Mouse (Mus musculus) c-Kit-positive CD71-positive TER-119-negative erythroid progenitor cells, embryonic 14.5 days (primary cell): ENCODE results near the gene Il4.

ENCODE experiments used
- DNase-seq: peaks from one replicate; pipeline ENCODE4 v3.0.0-alpha.2; 2013; ENCODE audit warnings: low read depth

Gene Il4

DNA sequence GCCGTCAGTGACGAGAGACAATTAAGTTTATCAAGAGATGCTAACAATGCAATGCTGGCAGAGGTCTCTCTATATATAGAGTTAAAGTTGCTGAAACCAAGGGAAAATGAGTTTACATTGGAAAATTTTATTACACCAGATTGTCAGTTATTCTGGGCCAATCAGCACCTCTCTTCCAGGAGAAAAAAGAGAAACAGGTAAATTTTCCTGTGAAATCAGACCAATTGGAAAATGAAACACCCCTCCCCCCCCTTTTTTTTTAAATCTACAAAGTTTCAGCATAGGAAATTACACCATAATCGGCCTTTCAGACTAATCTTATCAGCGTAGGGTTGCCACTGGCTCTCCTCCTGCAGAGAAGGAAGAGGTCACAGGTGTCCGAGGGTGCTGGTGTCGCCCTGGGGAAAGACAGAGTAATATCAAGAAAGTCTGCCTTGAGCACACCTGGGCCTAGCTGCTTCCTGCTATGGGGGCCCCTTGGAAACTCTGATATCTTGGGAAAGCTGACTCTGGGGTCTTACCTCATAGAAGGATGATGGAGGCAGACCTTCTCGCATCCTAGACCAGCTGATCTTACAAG is at the start of gene Il4:
TSS of gene Il4 (minus strand) at position 51 of the 580 bp plus-strand sequence.
- no peak for DNase-seq

DNA sequence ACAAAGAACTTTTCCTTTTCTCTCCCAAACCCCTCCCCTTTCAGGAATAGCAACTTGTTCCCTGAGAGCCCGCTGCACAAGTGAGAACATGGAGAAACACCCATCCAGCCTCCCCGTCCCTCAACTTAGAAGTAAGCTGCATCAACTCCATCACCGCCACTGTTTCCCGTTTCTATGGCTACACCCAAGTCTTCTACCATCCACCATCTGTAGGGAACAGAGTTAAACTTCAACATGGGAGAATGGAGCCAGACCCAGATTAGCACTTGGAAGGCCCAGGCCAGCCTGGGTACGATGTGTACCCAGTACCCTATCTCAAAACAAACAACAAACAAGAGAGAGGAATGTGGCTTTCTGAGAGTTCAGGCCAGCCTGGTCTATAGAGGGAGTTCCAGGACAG is 45.6 kb upstream of the Il4 start:
- no peak for DNase-seq

DNA sequence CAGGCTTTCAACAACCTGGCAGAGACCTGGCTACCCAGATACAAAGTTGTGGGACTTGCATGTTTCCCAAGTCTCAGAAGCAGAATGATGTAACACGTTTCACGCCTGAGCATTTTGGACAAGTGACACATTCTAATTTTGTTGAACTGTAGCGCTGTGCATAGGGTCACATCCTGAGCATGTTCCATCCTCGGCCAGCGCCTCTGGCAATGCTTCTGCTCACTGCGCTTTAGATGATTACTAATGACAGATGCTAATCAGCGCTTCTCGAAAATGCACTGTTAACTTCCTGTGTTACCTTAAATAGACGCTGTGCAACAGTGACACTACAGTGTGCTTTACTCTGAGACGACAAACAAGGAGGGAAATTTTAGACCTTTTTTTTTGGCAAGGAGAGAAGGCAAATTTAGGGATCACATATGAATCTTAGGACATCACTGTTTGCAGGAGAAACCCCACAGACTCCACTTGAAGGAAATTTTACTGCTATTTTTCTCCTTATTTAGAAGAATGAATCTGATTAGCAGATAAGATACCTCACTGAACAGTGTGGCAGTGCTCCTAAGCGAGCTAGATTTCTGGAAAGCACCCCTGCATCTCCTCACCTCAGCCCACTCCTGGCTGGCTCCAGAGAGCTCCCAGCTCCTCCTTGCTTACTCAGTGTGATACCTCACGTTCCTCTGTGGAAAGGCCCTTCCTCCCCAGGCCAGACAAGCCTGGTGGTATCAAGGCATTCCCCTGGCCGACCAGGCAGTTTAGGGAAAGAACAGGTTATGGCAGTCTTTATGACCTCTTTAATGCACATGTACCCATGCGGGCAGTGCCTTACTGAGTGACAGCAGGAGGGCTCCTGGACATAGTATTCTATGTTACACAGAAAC is 44.6 kb upstream of the Il4 start:
- no peak for DNase-seq

DNA sequence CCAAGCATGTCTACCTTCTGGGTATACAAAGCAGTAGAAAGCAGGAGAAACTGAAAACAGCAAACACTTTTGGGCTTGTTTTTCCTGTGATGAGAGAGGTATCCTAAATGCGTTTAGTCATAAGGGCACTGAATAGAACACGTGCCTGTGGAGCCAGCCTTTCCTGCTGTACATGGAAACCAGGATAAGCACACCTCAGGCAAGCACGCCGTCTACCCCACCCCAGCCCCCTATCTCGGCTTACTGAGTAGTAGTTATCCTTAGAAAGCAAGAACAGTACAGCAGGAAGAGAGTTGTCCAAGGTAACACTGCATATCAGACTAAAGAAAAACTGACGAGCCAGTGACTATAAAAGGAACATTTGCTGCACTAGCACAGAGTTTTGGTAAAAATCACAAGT is 39.4 kb upstream of the Il4 start:
- no peak for DNase-seq

DNA sequence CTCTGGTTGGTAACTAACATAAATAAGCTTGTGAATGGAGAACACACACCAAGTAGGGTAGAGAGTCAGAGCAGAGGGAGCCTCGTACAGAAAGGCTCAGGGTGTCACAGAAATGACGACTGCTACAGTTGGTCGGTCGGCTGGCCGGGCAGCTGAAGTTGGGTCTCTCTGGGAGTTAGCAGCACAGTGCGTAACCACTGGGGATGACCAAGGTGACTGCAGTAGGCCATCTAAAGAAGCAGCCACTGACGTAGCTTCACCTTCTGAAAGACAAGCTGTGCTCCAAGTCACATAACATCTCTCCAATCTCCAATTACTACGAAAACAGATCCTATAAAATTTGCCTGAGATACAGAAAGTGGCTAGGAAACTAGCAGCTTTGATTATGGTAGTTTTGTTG is 38.9 kb upstream of the Il4 start:
- DNase-seq: no peak

DNA sequence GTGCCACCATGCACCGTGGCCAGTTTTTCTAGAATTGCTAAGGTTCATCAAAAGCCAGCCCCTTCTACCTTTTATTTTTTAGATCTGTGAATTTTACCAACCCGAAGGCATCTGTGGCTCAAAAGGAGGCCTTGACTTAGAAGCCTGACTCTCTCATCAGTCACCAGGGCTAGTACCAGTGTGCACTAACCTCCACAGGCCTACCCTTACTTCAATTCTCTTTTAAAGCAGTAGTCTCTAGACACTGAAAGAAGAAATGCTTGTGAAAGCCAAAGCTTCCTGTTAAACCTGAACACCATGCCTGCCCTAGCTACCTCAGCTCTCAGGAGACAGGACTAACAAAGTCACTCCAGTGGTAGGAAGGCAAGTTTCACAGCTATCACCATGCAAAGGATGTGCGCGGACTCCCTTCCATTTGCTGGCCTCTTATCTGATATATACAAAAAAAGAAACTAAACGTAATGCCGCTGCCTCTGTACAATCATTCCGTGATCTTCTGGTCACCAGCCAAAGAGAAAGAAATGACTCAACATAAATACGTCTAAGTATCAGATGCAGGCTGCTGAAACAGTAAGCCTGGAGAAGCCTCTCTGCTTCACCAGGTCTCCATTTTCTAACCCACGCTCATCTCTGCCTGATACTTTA is 38.2 kb upstream of the Il4 start:
- DNase-seq: peak; percentile 69

DNA sequence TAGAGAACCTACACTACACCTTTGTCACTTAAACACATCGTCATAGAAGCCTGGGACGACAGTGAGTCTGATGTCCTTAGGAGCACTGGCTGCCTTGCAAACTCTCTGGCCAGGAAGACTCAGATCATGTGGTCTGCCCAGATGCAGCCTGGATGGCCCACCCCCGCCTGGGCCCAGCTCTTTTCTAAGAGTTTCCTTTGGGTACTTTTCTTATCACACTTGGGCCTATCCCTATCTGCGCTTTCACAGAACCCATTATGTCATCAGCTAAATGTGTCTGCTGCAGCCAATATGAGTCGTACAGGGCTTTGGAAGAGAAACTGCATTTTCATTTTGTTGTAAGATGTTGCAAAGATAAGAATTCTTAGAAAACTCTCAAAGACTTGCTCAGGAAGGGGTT is 36.6 kb upstream of the Il4 start:
- DNase-seq: peak; percentile 90

DNA sequence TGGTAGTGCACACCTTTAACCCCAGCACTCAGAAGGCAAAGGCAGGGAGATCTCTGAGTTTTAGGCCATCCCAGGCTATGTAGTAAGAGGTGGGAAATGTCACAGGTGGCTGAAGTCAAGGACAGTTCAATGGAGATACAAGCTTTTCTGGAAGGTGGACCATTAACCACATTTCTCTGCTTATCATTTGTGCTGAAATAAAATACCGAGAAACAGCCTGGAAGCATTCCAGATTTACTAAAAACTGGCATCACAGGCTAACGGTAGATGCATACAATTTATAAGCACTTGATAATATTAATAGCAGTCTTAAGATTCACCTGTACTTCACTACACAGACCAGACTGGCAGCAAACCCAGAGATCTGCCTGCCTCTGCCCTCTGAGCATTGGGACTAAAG is 34.0 kb upstream of the Il4 start:
- no peak for DNase-seq

DNA sequence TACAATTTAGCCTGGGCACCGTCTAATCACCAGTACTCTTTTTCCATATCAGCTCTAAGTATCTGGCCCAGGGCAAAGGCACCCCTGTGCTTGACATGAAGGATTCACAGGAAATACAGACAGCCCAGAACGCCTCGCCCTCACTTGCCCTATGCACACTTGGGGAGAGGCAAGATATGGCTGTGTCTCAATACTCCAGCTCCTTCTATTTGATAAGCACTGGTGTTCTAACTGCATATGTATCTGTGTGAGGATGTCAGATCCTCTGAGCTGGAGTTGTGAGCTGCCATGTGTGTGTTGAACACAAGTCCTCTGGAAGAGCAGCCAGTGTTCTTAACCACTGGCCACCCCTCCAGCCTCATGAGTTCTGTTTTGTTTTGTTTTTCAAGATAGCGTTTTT is 33.0 kb upstream of the Il4 start:
- DNase-seq: no peak

DNA sequence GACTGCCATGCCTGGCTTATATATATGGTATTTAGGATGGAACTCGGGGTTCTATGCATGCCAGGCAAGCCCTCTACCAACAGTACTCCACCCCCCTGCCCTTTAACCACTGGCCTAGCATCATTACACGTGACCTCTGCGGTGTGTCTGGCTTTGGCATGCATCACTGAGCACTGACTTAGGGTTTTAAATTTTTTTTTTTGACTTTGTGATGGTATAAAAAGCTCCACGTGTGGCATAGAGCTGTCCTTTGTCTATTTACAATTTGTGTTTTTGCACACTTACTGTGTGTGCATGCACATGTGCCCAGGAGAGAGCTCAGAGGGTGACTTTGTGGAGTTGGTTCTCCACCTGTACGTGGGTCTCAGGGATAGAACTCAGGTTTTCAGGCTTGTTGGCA is 25.5 kb upstream of the Il4 start:
- DNase-seq: no peak

DNA sequence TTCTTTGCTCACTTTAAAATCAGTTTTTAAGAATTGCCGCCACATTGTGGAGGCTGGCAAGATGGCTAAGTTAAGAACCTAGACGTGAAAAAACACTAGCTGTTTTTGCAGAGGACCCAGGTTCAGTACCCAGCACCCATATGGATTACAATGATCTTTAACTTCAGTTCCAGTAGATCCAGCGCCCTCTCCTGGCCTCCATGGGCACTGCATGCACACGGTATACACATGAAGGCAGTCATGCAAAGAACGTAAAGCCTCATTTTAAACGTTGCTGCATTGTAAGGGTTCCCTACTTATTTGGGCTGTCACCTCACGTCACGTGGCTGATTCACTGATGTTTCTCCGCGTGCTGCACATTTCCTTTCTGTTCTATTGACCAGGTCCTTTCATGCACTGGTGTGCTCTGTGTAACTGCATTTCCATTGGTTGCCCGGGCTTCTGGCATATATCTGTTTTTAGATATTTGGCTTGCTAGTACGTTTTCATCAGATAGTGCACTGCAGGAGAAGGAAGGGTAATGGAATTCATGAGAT is 24.3 kb upstream of the Il4 start:
- no peak for DNase-seq

DNA sequence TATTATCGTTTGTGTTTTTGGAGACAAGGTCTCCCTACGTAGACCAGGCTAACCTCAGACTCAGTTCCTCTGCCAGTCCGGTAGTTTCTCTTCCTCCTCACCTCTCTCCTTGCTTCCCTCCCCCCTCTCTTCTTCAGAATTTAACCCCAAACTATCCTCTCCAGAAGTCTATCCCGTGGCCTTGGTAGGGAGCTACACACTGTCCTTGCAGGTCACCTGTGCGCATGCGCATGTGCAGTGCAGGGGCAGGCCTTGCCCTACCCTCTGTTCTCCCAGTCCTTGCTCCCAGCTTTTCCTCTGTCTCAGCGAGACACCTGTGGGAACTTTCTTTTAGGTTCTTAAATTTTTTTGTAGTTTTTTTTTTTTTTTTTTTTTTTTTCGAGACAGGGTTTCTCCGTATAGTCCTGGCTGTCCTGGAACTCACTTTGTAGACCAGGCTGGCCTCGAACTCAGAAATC is 19.4 kb upstream of the Il4 start:
- DNase-seq: no peak

DNA sequence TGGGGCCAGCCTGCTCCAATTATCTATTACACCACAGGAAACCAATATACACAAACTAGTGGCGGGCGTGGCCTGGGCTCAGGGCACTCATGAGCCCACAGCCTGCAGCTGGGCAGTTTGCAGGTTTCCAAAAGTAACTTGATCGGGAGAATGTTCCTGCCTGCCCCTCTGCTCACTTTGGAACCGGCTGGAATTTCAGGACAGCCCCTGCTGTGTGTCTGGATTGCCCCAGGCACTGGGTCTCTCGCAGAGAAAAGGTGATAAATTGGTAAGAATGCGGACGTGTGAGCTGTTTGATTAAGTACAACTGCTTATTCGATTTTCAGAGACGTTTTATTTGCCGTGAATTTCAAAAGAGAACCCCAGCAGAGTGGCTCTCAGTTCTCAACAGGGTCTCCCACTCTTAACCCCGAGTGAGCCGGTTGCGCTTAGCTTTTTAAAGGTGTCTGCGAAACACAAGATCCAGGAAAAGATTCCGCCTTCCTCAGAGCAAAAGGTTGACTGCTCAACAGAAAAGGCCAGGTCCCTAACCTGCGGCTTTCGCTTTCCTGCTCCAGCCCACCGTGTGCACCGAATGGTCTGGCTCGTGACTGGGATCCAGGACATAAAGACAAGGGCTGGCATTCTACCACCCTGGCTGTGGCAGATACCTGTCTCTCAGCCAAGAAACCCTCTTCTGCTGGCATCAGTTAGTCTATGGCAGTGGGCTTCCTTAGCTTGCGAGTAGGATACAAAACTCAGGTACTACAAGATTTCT is 18.8 kb upstream of the Il4 start:
- DNase-seq: no peak

DNA sequence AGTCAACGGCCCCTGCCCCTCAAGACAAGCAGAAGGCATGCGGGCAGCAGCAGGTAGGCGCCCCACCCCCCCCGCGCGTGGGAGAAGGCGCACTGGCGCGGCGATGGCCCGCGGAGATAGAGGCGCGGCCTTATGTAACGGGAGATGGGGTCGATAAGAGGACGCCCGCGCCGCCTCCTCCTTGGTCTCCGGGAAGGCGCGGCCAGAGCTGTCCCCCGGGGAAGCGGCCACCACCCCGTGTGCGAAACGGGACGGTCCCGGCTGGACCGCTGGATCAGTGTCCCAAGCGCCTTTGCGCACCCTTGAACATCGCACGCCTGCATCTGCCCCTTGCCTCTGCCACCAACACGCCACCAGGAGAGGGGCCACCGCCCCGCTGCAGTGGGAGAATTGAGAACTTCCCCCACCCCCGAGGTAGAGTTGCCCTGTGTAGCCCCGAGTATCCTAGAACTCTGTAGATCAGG is 17.7 kb upstream of the Il4 start:
- no peak for DNase-seq

DNA sequence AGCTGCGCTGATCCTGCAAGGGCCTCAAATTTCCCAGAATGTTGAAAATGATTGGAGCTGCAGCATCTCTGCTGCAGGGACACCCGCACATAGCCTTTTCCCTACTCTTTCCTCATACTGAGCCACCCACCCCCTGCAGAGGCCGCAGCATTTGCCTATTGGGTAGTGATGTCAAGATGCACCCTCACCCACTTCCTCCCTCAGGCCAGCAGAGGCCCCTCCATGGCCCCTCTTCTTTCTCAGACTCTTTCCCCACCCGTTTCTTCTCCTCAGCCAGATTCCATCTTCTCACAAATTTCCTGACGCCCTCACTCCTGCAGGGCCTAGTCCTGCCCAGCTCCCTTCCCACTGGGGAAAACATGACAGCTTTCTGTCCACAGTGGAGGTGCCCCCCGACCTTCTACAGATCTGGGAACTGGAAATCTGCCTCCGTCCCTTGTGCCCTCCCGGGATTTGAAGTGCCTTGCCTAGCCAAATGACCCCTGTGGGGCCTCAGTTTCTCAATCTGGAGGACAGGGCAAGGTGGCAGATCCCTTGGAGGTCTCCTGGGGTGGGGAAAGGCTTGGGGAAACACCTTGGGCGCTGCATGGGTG is 17.2 kb upstream of the Il4 start:
- DNase-seq: no peak

DNA sequence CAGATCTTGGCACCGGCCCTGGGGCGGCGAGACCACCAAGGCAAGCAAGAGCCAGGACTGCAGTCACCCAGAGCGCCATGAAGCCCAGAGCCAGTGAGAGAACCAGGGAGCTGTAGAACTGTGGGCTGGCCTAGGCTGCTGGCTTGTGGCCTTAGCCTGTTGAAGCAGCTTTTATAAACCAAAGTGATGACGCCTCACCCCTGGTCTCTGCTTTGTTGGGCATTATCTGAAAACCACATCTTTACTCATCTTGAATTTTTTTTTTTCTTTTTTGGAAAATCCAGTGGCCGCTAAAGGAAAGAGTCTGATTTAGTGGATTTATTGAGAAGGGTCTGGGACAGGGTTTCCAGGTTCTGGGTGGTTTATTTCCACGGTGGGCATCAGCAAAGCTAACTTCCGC is 16.1 kb upstream of the Il4 start, which contains the start of gene Il13:
TSS of gene Il13 (minus strand) at position 147 of the 400 bp plus-strand sequence.
- no peak for DNase-seq

DNA sequence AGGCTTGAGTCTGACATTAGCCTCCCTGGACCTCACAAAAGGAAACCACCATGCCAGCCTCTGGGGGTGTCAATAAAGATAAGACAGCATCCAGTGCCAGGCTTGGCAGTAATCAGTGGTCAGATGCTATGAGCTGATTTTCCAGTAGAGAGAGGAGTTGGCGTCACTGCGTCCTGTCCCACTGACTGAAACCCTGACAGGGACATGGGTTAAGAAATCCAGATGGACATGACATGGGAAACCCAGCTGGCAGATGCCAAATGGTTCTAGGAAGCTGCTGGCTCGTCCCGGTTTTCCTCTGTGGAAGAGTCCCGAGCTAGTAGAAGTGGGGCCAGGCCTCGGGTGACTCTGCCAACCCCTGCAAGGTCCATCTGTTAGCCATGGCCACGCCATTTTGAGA is 15.2 kb upstream of the Il4 start:
- DNase-seq: no peak

DNA sequence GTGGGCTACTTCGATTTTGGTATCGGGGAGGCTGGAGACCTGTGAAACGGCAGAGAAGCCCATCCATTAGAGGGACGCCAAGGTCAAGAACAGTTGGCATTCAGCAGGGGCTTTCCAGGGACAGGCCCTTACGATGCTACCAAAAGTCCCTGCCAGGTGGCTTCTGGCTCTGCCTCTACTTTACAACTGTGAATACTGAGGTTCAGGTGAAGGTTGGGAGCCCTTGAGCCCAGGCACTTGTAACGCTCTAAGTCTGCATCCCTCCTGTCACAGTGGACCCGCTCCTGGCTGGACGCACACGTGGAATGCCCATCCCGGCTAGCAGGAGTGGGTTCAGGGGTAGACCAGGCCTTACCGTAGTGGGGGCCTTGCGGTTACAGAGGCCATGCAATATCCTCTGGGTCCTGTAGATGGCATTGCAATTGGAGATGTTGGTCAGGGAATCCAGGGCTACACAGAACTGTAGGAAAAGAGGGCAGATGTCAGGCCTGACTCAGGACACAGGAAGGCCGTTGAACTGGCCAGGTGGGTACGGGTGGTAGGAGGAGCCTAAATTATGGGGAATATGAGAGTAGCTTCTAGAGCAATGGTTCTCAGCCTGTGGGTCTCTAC is 13.8 kb upstream of the Il4 start:
- no peak for DNase-seq

DNA sequence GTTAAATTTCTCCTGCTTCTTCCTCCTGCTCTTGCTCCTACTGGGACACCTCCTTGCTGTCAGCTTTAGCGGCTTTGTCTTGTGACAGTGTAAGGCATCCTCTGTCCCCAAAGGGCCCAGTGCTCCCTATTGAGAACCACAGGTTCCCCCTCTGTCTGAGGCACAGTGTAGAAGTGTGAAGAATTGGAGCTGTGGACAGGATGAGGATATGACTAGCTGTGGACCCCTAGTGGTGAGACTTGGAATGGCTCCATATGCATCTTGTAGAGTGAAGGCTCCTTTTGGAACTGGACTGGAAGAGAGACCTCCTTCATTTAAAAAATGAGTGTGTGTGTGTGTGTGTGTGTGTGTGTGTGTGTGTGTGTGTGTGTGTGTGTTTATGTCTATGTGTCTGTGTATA is 9.4 kb upstream of the Il4 start:
- peak; percentile 93 for DNase-seq

DNA sequence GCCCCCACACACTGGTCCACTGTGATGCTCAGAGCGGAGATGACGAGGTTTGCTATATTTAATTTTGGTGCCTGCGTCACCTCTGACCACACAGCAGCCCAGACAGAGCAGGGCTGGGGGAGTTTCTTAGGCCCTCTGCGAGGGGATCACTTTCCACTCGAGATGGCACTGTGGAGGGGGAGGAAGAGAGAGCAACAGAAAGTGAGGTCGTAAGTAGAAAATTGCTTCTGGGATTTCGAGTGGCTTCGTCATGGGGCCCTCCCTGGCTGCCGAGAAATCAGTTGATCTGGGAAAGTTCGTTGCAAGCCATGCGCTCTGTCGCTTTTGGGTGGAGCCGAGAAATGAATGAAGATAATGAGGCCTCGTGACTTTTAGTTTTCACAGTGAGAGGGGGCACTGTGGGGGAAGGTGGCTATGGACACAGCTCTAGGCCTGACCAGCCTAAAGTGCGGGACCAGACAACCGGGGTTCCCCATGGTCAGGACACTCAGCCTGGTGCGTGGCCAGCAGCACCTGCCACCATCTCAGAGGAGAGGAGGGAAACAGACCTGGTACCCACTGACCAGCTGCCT is 8.4 kb upstream of the Il4 start:
- peak; percentile 58 for DNase-seq

DNA sequence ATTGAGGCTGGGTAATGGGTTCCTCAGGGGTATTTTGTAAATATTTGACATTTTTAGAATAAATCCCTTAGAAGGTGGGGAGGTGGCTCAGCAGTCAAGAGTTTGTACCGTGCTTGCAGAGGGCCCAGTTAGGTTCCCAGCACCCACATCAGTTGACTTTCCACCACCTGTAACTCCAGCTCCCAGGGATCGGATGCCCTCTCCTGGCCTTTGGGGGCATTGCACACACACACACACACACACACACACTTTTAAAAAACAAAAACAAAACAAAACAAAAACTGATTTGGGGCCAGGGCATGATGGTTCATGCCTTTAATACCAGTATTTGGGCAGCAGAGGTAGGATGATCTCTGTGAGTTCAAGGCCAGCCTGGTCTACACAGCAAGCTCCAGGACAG is 5.7 kb upstream of the Il4 start:
- DNase-seq: no peak
